ENCODE assay signal across 1 mouse cellular context in the genomic region with DNA sequence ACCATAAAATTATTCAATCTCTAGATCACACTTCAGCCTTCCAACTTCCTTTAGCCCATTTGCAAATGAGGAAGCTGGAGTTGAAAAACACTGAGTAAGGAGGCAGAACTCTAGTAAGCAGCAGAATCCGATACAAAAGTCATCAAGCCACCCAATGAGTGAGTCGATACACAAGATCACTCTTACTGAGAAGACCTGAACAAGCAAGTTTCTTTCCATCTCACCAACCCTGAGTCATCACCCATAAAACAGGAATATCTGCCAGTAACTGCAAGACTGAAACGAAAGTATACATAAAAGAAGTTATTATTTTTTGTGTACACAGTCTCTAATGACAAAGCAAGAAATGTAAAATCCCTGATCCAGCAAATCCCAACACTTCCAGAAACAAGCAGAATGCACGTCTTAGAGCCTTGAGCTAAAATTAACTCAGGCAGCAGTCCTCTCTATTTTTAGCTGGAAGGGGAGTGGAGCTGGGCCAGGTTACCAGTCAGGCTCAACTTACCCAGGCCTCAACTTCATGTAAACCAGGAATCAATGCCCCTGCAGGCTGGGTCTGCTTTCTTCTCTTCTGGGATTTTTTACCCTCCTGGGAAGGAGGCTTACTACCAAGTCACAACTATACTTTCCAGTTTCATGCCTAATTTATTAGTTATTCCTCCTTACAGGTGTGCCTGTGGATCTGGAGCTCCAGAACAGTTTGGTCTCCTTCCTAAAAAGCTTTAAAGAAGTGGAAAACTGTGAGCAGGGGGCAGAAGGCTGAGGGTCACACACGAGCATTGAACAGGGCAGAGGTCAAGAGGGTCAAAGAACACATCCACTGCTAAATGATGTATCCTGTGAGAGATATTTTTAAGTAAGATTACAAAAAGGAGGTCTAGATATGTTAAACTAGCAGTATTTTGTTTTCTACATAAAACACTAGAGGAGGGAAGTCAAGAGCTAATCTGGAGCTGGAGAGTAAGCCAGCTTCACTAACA.
TF ChIP-seq lines count a peak whose summit lies in the region.

No protein-coding gene starts in this region.

TF ChIP-seq in CH12.LX, 34 proteins besides CTCF, POLR2A, EP300 and RAD21:
- TF ChIP-seq TCF12 (IDR thresholded peaks at IDR 0.05; ENCODE audit: low read depth, low read length) (no peak), MAFK (IDR thresholded peaks at IDR 0.05; ENCODE audit: insufficient replicate concordance, low read length) (peak; percentile 28; the same call in 1 of the 2 replicates)
